Mouse (Mus musculus) ovary, postnatal 36 days (tissue): ENCODE results near the gene Ghrh.

Experiments used
- DNase-seq: peaks from one replicate; pipeline ENCODE4 v3.0.0; 2022; ENCODE audit warnings: low spot score, mixed read lengths

Ghrh gene

GRCm38 (mm10) chr2:157349121-157349778 is 1.9 kb upstream of the Ghrh start:
- DNase-seq = no peak

GRCm38 (mm10) chr2:157343337-157343736 is 4.0 kb downstream of the Ghrh start:
- DNase-seq = no peak

DNA sequence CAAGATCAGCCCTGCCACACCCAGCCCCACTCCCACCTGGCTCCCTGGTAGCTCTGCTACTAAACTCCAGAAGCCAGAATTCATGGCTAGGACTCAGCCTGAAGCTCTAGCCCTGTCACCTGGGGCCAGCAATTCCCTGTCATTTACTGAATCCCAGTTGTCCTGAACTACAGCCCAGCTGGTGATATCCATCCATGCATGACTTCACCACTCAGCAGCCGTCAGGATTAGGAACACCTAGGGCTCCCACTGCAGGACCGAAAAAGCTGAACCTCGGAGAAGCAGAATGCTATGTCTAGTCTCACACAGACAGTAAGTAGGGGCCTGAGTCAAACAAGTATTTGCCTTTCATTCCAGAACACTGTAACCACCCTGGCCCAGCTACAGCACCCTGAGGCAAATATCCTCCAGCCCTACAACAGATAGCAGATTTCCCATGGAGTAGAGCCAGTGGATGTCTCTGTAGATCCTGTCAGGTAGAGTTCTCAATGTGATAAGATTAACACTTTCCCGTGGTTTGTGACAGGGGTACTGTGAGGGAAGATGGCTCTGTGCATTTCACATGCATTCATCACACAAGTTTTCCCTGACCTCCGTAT is 4.9 kb downstream of the Ghrh start:
- DNase-seq = no peak

DNA sequence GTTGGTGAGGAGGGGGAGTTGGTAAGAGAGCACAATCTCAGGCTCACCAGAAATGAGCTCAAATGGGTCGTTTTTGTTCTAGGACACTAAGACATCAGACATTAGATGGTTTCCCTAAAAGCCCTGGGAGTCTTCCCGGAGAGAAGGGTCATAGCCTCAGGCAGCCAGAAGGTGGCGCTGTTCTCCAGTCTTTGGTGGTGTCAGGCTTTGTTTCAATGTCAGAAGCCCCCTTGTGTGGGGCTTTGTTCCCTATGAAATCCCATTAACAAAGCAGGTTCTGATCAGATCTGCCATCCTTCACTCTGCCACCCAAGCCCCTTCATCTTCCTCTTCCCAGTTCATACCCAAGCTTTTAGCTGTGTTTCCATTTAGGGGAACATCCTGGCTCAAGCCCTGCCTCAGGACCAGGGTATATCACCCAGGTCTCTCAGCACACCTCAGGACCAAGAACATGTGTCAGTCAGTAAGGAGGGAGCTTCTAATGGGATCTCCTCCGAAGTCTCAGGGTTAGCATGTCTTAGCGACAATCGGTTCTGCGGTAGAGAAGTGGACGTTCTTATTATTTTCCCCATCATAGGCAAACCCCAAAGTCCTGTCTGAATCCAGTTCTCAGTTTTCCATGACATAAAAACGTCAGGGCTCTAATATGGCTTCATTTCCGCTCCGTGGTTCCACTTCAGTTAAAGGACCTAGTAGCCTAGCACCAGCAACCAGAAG is 5.6 kb downstream of the Ghrh start:
- peak; percentile 64 for DNase-seq

- no peak for DNase-seq
Measured at GRCm38 (mm10) chr2:157340221-157340741, 7.0 kb downstream of the Ghrh start.

- DNase-seq = no peak
Measured at GRCm38 (mm10) chr2:157339532-157339931, 7.8 kb downstream of the Ghrh start.

DNA sequence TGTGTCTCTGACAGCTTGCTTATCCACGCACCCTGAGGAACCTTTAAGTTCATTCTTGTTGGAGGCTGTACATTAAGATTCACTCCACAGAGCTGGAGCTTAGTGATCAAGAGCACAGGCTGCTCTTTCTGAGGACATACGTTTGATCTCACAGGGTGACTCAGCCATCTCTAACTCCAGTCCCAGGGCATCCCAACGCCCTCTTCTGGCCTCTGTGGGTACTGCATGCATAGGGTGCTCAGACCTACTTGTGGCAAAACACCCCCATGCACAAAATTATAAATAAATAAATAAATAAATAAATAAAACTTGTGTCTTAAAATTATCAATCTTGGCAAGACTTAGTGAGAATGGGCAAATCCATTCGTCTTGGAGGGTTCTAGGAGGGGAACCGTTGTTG is 8.6 kb downstream of the Ghrh start:
- peak; percentile 63 for DNase-seq

- DNase-seq = no peak
Measured at GRCm38 (mm10) chr2:157332059-157332458, 15.2 kb downstream of the Ghrh start.

GRCm38 (mm10) chr2:157328570-157328969 is 18.7 kb downstream of the Ghrh start:
- DNase-seq = peak; percentile 32

GRCm38 (mm10) chr2:157328106-157328505 is 19.2 kb downstream of the Ghrh start:
- no peak for DNase-seq

- DNase-seq = no peak
Measured at GRCm38 (mm10) chr2:157325238-157325637, 22.1 kb downstream of the Ghrh start.

- DNase-seq = no peak
Measured at GRCm38 (mm10) chr2:157322029-157322766, 25.1 kb downstream of the Ghrh start.

- DNase-seq = no peak
Measured at GRCm38 (mm10) chr2:157320886-157321285, 26.4 kb downstream of the Ghrh start.

DNA sequence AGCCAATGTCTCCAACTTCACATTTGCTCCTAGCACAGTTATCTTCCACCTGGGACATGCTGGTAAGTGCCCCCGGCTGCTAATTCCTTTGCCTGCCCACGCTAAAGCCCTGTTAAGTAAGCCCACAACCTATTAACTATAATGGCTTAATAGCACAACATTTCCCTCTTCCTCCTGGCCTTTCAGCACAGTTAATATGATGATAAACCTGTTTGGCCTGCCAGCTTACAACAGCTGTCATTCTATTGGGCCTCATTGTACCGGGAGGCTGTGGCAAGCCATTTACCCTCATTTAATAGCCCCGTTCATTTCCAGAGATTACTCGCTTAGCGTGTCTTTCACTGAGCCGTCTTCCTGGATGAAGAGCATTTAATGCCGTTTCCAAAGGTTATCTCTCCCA is 27.2 kb downstream of the Ghrh start:
- no peak for DNase-seq

DNA sequence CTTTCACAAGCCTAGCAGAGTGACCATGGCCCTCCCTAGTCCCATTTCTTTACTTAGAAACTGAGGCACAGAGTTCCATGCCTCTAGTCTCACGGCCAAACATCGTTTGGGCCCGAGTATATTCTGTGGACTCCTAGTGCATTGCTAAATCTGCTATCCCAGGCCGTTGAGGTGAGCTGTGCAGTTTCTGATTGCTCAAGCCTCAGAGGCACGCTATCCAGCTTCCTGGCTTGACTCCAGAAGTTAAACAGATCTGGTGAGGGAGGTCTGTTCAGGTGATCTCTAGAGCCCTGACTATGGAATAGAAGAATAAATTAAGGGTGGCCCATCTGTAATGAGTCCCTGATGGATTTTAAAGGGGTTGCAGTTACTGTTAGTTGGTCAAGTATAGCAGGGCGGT is 30.1 kb downstream of the Ghrh start:
- DNase-seq = no peak

DNA sequence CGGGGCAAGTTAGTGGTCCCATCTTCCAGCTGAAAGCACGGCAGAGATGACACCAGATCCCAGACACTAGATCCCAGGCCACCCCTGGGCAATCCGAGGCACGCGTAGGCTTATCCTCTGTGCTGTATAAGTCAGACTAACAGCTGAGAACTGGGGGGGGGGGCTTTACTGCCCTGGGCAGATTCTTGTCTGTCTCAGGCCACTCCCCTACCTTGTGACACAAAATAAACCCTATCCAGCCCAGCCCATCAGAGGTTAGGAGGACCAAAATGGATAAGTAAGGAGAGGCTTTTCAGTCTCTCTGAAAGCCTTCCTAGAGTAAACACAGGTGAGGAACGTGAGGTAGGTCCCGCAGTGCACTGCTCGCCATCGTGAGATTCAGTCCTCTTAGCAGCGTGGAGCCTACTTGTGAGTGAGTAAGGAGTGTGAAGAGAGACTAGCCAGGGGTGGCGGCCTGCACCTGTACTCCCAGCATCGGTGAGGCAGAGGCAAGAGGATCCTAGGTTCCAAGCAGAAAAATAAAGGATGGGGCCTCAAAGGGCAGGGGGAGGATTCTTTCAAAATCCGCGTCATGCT is 30.9 kb downstream of the Ghrh start:
- DNase-seq = no peak

DNA sequence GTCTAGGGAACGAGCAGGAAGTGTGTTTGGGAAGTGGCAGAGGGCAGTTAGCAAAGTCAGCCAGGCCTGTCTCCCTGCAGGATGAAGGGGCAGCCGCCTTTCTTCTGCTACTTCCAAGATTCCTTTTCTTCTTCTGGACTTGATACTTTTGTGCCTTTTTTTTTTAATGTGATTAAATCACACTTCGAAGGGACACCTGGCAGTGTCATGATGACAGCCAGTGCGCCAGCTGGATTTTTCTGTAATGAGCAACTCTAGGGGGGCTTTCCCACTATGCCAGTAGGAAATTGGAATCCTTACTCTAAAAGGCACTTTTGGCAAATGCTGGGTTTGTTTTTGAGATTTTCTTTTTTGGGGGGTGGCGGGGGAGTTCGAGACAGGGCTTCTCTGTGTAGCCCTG is 31.8 kb downstream of the Ghrh start:
- no peak for DNase-seq

DNA sequence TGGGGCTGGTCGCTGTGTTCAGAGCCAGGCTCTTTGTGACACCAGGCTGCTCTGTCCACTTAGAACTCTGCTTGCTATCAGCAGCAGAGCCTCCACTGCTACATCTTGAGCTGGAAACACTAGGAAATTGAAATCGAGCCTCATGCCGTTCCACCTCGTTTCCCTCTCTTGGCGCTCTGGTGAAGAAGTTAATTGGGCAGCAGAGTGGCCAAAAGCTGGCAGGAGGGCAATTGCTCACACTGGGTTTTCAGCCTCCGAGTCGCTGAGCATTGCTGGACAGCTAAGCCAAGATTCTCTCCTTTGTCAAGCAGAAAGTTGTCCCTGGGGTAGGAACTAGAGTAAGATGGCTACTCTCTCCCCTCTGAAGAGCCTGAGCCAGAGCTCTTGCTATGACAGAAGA is 33.0 kb downstream of the Ghrh start:
- no peak for DNase-seq

- no peak for DNase-seq
Measured at GRCm38 (mm10) chr2:157313718-157314117, 33.6 kb downstream of the Ghrh start.

DNA sequence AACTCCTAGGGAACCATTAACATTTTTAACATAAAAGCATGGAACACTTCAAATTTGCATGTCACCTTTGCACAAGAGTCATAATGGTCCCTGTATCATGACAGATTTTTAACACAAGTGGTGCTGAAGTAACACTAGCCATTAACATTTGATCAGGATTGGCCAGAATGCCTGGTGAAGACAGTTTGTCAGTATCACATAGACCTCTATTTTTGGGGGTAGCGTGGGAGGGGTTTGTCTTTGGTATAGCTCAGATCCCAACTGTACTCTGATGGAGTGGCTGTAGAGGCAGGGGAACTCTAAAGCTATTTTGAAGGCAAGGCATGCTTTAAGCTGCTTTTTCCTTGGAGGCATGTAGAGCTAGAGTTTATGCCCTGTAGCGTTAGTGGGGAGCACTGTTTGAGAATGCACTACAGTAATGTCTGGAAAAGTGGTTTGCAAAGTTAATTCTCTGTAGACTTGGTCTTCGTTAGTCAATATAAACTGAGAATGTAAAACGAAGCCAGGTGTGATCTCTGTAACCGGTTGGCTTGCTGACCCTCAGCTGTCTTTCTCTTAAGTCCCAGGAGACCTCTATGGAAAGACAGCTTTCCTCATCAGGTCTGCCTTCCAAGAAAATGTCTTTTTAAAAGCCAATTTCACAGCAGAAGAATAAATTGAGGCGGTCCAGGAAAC is 36.2 kb downstream of the Ghrh start:
- no peak for DNase-seq

DNA sequence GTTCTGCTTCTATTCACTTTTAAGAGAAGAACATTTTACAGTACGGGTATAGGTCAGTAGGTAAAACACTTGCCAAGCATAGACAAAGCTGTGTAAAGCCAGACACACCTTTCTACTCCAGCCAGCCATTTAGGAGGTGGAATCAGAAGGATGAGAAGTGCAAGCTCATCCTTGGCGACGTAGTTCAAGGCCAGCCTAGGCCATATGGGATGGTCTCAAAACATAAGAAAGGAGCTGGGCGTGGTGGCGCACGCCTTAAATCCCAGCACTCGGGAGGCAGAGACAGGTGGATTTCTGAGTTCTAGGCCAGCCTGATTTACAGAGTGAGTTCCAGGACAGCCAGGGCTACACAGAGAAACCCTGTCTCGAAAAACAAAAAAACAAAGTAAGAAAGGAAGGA is 37.7 kb downstream of the Ghrh start:
- no peak for DNase-seq
